Mouse (Mus musculus): ENCODE measurements around the gene Rcor2. TPM values are rescaled to one million over a fixed set of nuclear protein-coding genes. Genes with fewer than 3 reads are reported as not detected.
A peak's percentile ranks its signal among the peaks of the same experiment; 100 is the strongest.

Rcor2 gene
- total and polyA plus RNA-seq, 3 experiments, result 5.7 to 12.7 (median 7.6) TPM

DNA sequence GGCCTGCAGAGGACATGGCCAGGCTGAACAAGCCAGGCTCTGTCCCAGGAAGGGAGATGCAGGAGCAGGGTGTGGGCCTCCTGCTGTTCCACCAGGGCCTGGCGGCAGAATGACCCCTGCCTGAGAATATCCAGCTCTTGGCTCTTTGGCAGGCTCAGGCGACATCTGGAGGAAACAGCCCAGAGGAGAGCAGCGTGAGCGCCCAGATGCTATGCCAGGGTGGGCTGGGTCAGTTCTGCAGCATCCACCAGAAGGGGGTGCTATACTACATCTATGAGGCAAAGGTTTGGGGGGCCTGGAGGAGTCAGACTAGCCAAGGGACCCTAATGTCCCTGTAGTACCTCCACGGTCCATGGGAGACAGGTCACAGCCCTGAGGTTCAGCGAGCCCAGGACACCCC, 12.0 kb downstream of the Rcor2 start:
- intact Hi-C loops (cut with DNase I), result no loop called here
- no peak overlapping the region for H3K27ac ChIP-seq
- 30% methylated on average over 6 of the region's 6 CpGs for WGBS
- no peak overlapping the region for H3K4me3 ChIP-seq
- DNase-seq, result peak; percentile 55 to 66
- H3K79me2 ChIP-seq (replicated peaks; ENCODE audit: control insufficient read depth, insufficient read depth, low read length), result no peaks in the 10 kb centered on the region
- peak; percentile 81 for TF ChIP-seq CTCF (IDR thresholded peaks at IDR 0.05)
- TF ChIP-seq POLR2A (IDR thresholded peaks at IDR 0.05; ENCODE audit: insufficient read depth, low read depth, low read length), result no peak
- TF ChIP-seq EP300 (IDR thresholded peaks at IDR 0.05; ENCODE audit: insufficient read depth, low read depth, low read length), result peak; percentile 63; the same call in 1 of the 2 replicates
- no peak overlapping the region for H3K9ac ChIP-seq (ENCODE audit: low read depth, low read length)
- no peaks in the 10 kb centered on the region; the same call in 1 of the 2 replicates for H3K4me1 ChIP-seq (ENCODE audit: control insufficient read depth, insufficient read depth, low read length)
- no peaks in the 10 kb centered on the region for H3K36me3 ChIP-seq (ENCODE audit: control insufficient read depth, insufficient read depth, low read length)
- no peaks in the 10 kb centered on the region for H3K27me3 ChIP-seq (ENCODE audit: control insufficient read depth, insufficient read depth, low read length)

DNA sequence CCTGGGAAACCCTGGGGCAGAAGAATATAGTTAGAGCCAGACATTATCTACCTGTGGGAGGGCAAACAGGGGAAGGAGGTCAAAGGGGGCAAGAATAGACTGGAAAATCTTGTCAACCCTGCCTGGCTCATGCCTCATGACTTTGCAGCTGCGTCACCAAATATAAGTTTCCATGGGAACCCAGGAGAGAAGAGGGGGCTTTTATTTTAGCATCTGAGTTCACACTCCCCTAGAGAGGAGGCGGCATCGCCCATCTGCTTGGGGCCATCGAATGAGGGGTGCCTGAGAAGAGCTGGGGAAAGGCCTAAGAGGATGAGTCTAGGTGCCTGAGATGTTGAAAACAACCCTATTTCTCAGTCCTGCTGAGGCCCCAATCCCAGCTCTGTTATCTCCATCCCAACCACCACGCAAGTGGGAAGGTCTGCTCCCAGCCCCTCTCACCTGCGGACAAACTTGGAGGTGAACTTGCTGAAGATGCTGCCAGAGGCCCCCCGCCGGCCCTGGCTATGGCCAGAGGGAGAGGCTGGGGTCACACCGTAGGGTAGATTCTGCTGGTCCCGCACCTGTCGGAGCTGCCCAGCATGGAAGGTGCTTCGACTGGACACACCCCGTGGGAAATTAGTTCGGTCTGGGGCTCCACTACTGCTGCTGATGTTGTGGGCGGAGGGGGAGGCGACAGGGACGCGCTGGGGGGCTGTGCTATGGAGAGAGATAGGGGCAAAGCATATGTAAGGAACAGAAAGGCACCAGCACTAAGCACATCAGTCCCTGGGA, 13.6 kb downstream of the Rcor2 start:
- intact Hi-C loops (cut with DNase I), result loop anchor here (2.0 kb wide), 1 partner anchor 54 kb away; no protein-coding TSS in a partner anchor

DNA sequence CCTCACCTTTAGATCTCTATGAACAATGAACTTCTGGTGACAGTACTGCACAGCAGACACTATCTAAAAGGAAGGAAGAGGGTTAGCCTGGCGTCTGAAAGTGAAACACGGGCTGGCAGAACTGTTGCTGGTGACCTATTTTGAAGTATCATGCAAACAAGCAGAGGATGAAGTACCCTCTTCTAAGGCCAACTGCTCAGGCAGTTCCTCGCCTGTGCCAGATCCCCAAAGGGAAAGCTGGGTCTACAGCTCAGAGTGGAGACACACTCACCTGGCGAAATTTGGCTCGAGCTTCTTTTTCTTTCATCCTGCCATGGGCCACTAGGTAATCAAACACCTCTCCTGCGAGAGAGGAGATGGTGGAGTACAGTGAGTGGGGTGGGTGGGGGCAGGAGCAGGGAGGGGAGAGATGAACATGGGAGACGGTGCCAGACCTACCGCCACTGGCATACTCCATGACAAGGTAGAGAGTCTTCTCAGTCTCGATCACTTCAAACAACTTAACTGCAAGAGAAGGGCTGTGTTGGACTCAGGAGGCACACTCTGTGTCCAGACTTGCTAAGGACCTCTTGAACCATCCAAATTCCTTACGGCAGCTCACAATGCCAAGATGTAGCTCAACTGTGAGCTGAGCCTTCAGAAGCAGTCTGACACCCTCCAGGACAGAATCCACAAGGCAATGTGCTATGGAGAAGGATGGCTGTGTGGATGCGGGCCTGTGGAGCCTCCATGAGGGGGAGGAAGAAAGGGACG, 19.6 kb downstream of the Rcor2 start:
- peaks cover under 1% of the 10 kb centered on the region; the same call in 1 of the 2 replicates for H3K4me1 ChIP-seq (ENCODE audit: control insufficient read depth, insufficient read depth, low read length)
- no peak for TF ChIP-seq POLR2A (IDR thresholded peaks at IDR 0.05; ENCODE audit: insufficient read depth, low read depth, low read length)
- no peak for TF ChIP-seq EP300 (IDR thresholded peaks at IDR 0.05; ENCODE audit: insufficient read depth, low read depth, low read length)
- TF ChIP-seq CTCF (IDR thresholded peaks at IDR 0.05), result no peak
- no peaks in the 10 kb centered on the region for H3K79me2 ChIP-seq (replicated peaks; ENCODE audit: control insufficient read depth, insufficient read depth, low read length)
- no peak for DNase-seq
- 75% methylated on average over 12 of the region's 12 CpGs for WGBS
- H3K27ac ChIP-seq, result no peak overlapping the region
- H3K4me3 ChIP-seq, result no peak overlapping the region
- H3K36me3 ChIP-seq (ENCODE audit: control insufficient read depth, insufficient read depth, low read length), result no peaks in the 10 kb centered on the region
- intact Hi-C loops (cut with DNase I), result no loop called here
- H3K27me3 ChIP-seq (ENCODE audit: control insufficient read depth, insufficient read depth, low read length), result no peaks in the 10 kb centered on the region
- H3K9ac ChIP-seq (ENCODE audit: low read depth, low read length), result no peak overlapping the region

More for the DNA sequence above, 13.6 kb downstream of the Rcor2 start:
- Histone ChIP-seq H3K4me3 (no peak overlapping the region), H3K79me2 (replicated peaks; ENCODE audit: control insufficient read depth, insufficient read depth, low read length) (no peaks in the 10 kb centered on the region), H3K27ac (no peak overlapping the region), H3K36me3 (ENCODE audit: control insufficient read depth, insufficient read depth, low read length) (no peaks in the 10 kb centered on the region), H3K9ac (ENCODE audit: low read depth, low read length) (no peak overlapping the region), H3K4me1 (ENCODE audit: control insufficient read depth, insufficient read depth, low read length) (no peaks in the 10 kb centered on the region; the same call in 1 of the 2 replicates), H3K27me3 (ENCODE audit: control insufficient read depth, insufficient read depth, low read length) (no peaks in the 10 kb centered on the region)
- WGBS, result 83% methylated on average over 18 of the region's 18 CpGs
- DNase-seq, result no peak
- TF ChIP-seq EP300 (IDR thresholded peaks at IDR 0.05; ENCODE audit: insufficient read depth, low read depth, low read length) (no peak), POLR2A (IDR thresholded peaks at IDR 0.05; ENCODE audit: insufficient read depth, low read depth, low read length) (no peak), CTCF (IDR thresholded peaks at IDR 0.05) (no peak)

DNA sequence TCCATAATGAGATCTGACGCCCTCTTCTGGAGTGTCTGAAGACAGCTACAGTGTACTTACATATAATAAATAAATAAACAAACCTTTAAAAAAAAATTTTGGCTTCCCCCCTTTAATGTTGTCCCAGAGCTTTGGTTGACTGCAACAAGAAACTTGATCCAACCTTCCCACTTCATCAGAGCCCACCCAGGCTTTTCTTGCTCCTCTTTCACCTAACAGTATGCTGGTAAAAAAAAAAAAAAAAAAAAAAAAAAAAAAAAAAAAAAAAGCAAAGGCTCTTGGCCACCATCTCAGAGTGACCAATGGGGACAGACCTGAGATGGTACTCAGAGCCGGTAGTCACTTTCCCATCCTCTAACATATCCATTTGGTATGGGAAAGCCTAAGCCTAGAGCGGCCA, 21.2 kb downstream of the Rcor2 start:
- DNase-seq, result no peak
- Histone ChIP-seq H3K9ac (ENCODE audit: low read depth, low read length) (no peak overlapping the region), H3K4me3 (no peak overlapping the region), H3K79me2 (replicated peaks; ENCODE audit: control insufficient read depth, insufficient read depth, low read length) (no peaks in the 10 kb centered on the region), H3K27ac (no peak overlapping the region), H3K27me3 (ENCODE audit: control insufficient read depth, insufficient read depth, low read length) (no peaks in the 10 kb centered on the region), H3K36me3 (ENCODE audit: control insufficient read depth, insufficient read depth, low read length) (no peaks in the 10 kb centered on the region; the same call in 1 of the 2 replicates), H3K4me1 (ENCODE audit: control insufficient read depth, insufficient read depth, low read length) (peaks cover 2% of the 10 kb centered on the region)
- WGBS, result 89% methylated on average over 3 of the region's 3 CpGs
- TF ChIP-seq CTCF (IDR thresholded peaks at IDR 0.05) (no peak), EP300 (IDR thresholded peaks at IDR 0.05; ENCODE audit: insufficient read depth, low read depth, low read length) (no peak)
- intact Hi-C loops (cut with DNase I), result no loop called here

DNA sequence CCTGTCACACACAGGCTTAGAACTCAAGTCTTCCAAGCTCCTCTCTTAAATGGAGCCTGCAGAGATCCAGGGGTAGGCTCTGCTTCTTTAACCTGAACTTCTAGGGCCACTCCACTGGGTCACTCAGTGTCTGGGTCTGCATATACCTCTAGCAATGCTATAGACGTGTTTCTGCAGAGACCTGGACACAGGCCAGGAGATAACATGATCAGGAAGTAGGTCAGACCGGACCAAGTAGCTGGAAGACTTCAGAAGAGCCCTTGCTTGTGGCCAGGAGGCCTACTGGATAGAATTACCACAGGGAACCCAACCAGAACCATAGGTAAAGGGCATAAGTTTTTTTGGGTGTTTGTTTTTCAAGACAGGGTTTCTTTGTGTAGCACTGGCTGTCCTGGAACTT, 22.6 kb downstream of the Rcor2 start:
- Histone ChIP-seq H3K36me3 (ENCODE audit: control insufficient read depth, insufficient read depth, low read length) (peaks cover 4% of the 10 kb centered on the region), H3K27me3 (ENCODE audit: control insufficient read depth, insufficient read depth, low read length) (no peaks in the 10 kb centered on the region), H3K79me2 (replicated peaks; ENCODE audit: control insufficient read depth, insufficient read depth, low read length) (no peaks in the 10 kb centered on the region; the same call in 1 of the 2 replicates), H3K9ac (ENCODE audit: low read depth, low read length) (no peak overlapping the region), H3K27ac (no peak overlapping the region), H3K4me1 (ENCODE audit: control insufficient read depth, insufficient read depth, low read length) (peaks cover 7% of the 10 kb centered on the region), H3K4me3 (no peak overlapping the region)
- intact Hi-C loops (cut with DNase I), result no loop called here
- 4% methylated on average over 2 of the region's 2 CpGs for WGBS
- TF ChIP-seq POLR2A (IDR thresholded peaks at IDR 0.05; ENCODE audit: insufficient read depth, low read depth, low read length) (no peak), CTCF (IDR thresholded peaks at IDR 0.05) (no peak), EP300 (IDR thresholded peaks at IDR 0.05; ENCODE audit: insufficient read depth, low read depth, low read length) (no peak)
- no peak for DNase-seq
